Mouse (Mus musculus): ENCODE measurements around the gene Psenen. TPM values are rescaled to one million over a fixed set of nuclear protein-coding genes. Genes with fewer than 3 reads are reported as not detected.

Psenen gene
- 100 to 1,000 TPM; 138 to 143 TPM for total RNA-seq (2023)

GRCm38 (mm10) chr7:30563117-30563905, at the start of gene Psenen, which contains the start of the genes U2af1l4 and Gm49396:
Gene Psenen (minus strand): TSS chr7:30563627.
Gene U2af1l4 (plus strand): TSS chr7:30563301.
Gene Gm49396 (plus strand): TSS chr7:30563344.

GRCm38 (mm10) chr7:30612654-30613402, 49.4 kb upstream of the Psenen start, which contains the start of gene Upk1a:
Gene Upk1a (minus strand): TSS chr7:30612847.

GRCm38 (mm10) chr7:30598786-30599185, 35.4 kb upstream of the Psenen start, which contains the start of gene Zbtb32:
Gene Zbtb32 (minus strand): TSS chr7:30598909.

DNA sequence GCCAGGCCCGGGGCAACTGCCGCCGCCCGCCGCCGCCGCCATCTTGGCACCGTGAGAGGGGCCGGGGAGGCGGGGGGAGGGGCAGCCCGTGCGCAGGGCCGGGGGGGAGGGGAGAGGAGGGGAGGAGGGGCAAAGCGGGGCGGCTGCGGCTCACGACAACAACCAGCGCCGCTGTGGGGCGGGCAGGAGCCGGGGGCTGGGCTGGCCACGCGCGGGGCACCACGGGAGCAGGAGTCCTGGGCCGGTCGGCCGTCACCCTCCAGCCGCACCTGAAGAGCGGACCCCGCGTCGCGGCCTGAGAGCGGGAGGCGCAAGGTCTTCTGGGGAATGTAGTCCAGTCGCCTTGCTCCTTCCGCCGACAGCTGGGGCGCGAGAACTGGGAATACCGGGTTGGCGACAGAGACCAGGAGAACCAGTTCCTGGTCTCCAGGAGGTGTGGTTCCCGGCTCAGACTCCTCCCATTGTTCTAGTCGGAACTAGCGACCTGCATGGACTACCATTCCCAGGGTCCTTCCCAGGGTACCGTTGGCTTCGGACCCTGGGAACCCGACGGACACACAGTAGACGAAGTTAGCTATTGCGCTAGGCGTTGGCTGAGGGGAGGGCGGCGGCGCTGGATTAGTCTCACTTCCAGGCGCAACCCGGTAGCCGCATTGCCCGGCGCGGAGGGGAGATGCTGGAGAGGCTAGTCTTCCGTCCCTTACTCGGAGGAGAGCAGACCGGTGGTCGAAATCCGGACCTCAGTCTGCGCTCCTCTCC, 25.4 kb upstream of the Psenen start, which contains the start of gene Kmt2b:
Kmt2b (minus strand) TSS at position 51 of the 759 bp plus-strand sequence.

GRCm38 (mm10) chr7:30564970-30565571, 1.6 kb upstream of the Psenen start, which contains the start of gene Igflr1:
Gene Igflr1 (plus strand): TSS chr7:30565427.

GRCm38 (mm10) chr7:30559443-30559954, 3.9 kb downstream of the Psenen start, which contains the start of gene Lin37:
Gene Lin37 (minus strand): TSS chr7:30559838.

DNA sequence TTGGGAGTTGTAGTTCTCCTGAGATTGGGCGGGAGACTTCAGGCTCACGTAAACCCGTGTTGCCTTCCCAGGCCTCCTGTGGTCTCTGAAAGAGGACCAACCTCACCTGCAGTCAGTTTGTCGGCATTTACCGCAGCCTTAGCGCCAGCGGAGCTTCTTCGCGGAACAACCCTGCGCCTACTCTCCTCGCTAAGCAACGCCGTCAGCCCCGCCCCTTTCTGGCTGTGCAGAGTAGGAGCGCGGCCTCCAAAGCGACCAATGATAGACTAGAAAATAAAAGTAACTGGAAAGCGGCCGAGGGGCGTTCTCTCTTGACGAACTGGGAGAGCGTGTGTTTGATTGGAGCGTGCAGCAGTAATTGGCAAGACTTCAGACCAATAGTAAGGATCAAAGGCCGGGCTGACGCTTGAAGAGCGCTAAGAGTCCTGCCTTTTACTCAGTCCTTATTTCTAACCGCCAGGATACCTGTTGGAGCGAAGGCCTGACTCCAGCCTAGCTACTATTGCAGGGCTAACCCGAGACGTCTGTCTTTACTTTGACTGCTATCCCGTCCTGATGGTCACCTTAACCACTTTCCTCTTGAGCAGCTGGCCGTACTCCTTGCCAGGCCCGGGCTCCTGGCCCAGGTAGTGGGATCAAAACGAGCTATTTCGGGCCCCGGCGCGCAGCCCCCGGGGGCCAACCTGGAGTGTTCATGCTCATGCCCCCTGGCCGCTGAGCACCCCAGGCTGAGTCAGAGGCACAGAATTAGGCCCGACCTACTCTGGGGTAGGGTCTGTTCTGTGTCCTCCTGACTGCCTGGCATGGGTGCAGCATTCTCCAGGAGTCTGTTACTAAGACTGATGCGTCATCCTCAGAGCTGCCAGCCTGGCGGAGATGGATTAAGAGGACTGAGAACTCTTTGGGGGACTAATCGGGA, 11.1 kb downstream of the Psenen start, which contains the start of the genes Hspb6 and Proser3:
Hspb6 (plus strand) TSS at position 77 of the 919 bp plus-strand sequence.
Proser3 (minus strand) TSS at position 198 of the 919 bp plus-strand sequence.

GRCm38 (mm10) chr7:30534633-30535577, 28.5 kb downstream of the Psenen start, which contains the start of gene Arhgap33:
Gene Arhgap33 (minus strand): TSS chr7:30535060.

Other genes starting within 250 kb of the Psenen start
- gene Syne4, start 248.8 kb downstream of the Psenen start, total RNA-seq (2023) = 1 to 10 TPM; 1.9 to 3.4 TPM
- gene E130208F15Rik, start 241.9 kb downstream of the Psenen start, total RNA-seq (2023) = 1 to 10 TPM; 3.8 to 4.6 TPM
- gene Sdhaf1, start 239.7 kb downstream of the Psenen start, total RNA-seq (2023) = 10 to 100 TPM; 15.3 to 15.4 TPM
- gene Lrfn3, start 200.9 kb downstream of the Psenen start, total RNA-seq (2023) = under 1 TPM in 1 of 2 experiments, not detected in 1; 0.21 TPM
- 1,000 to 10,000 TPM; 2,439 to 2,603 TPM for gene Tyrobp, start 149.9 kb downstream of the Psenen start, total RNA-seq (2023)
- 10 to 100 TPM; 45.6 to 46.9 TPM for gene Hcst, start 143.8 kb downstream of the Psenen start, total RNA-seq (2023)
- gene Nfkbid, start 141.9 kb downstream of the Psenen start, total RNA-seq (2023) = 100 to 1,000 TPM; 116 to 140 TPM
- gene Aplp1, start 118.1 kb downstream of the Psenen start, total RNA-seq (2023) = 1 to 10 TPM in 1 of 2 experiments, under 1 TPM in 1; 0.81 to 1.6 TPM
- gene Kirrel2, start 105.9 kb downstream of the Psenen start, total RNA-seq (2023) = not detected
- not detected for gene Nphs1, start 105.3 kb downstream of the Psenen start, total RNA-seq (2023)
- gene Prodh2, start 70.0 kb downstream of the Psenen start, total RNA-seq (2023) = not detected
- gene Arhgap33, start 28.6 kb downstream of the Psenen start, total RNA-seq (2023) = 1 to 10 TPM; 1.3 to 2.7 TPM
- 1 to 10 TPM; 2.1 to 3.2 TPM for gene Hspb6, start 11.4 kb downstream of the Psenen start, total RNA-seq (2023)
- gene Proser3, start 11.3 kb downstream of the Psenen start, total RNA-seq (2023) = 10 to 100 TPM in 1 of 2 experiments, 1 to 10 TPM in 1; 5.3 to 10.2 TPM
- 10 to 100 TPM; 31.9 to 38.0 TPM for gene Lin37, start 3.8 kb downstream of the Psenen start, total RNA-seq (2023)
- gene U2af1l4, start 326 bp downstream of the Psenen start, total RNA-seq (2023) = 10 to 100 TPM; 66.5 to 69.1 TPM
- 1 to 10 TPM; 7.5 to 7.7 TPM for gene Gm49396, start 283 bp downstream of the Psenen start, total RNA-seq (2023)
- gene Igflr1, start 1.8 kb upstream of the Psenen start, total RNA-seq (2023) = 1 to 10 TPM; 2.0 to 5.9 TPM
- 10 to 100 TPM; 68.9 to 78.9 TPM for gene Kmt2b, start 25.1 kb upstream of the Psenen start, total RNA-seq (2023)
- 1 to 10 TPM in 1 of 2 experiments, under 1 TPM in 1; 0.66 to 3.2 TPM for gene Zbtb32, start 35.3 kb upstream of the Psenen start, total RNA-seq (2023)
- not detected for gene Upk1a, start 49.2 kb upstream of the Psenen start, total RNA-seq (2023)
- gene Cox6b1, start 62.5 kb upstream of the Psenen start, total RNA-seq (2023) = 100 to 1,000 TPM; 279 to 306 TPM
- not detected for gene Etv2, start 72.2 kb upstream of the Psenen start, total RNA-seq (2023)
- 100 to 1,000 TPM in 1 of 2 experiments, 10 to 100 TPM in 1; 92.9 to 103 TPM for gene Rbm42, start 86.7 kb upstream of the Psenen start, total RNA-seq (2023)
- gene Haus5, start 101.4 kb upstream of the Psenen start, total RNA-seq (2023) = 10 to 100 TPM in 1 of 2 experiments, 1 to 10 TPM in 1; 9.9 to 12.1 TPM
- gene Pmis2, start 108.0 kb upstream of the Psenen start, total RNA-seq (2023) = not detected
- not detected for gene 2200002J24Rik, start 135.3 kb upstream of the Psenen start, total RNA-seq (2023)
- gene Atp4a, start 148.6 kb upstream of the Psenen start, total RNA-seq (2023) = not detected
- gene Tmem147, start 165.9 kb upstream of the Psenen start, total RNA-seq (2023) = 10 to 100 TPM; 51.6 to 63.4 TPM
- not detected for gene Gapdhs, start 180.1 kb upstream of the Psenen start, total RNA-seq (2023)
- gene Sbsn, start 187.8 kb upstream of the Psenen start, total RNA-seq (2023) = 1 to 10 TPM; 2.8 to 3.8 TPM
- gene Dmkn, start 200.1 kb upstream of the Psenen start, total RNA-seq (2023) = 1 to 10 TPM in 1 of 2 experiments, not detected in 1; 1.3 TPM
- not detected for gene Krtdap, start 224.3 kb upstream of the Psenen start, total RNA-seq (2023)